Mouse (Mus musculus): ENCODE measurements around the gene Ahcyl1. TPM values are rescaled to one million over a fixed set of nuclear protein-coding genes. Genes with fewer than 3 reads are reported as not detected.
"Not testable (repeated sequence)": the region's sequence is repeated elsewhere in the genome, so short reads cannot be mapped to it uniquely, and the experiment has no call there.

Ahcyl1 gene
- polyA plus RNA-seq, 1 experiment from 2014 or later = 43.6 TPM

- not testable (repeated sequence) for H3K4me1 ChIP-seq (ENCODE audit: control insufficient read depth, insufficient read depth, low read length); H3K27ac ChIP-seq (ENCODE audit: low read length); H3K9ac ChIP-seq (ENCODE audit: low read depth, low read length); H3K9me3 ChIP-seq (ENCODE audit: control insufficient read depth, low read length); ATAC-seq; H3K4me3 ChIP-seq (ENCODE audit: low read length); H3K4me2 ChIP-seq (ENCODE audit: low read depth, low read length); H3K27me3 ChIP-seq (replicated peaks; ENCODE audit: control insufficient read depth, insufficient read depth, low read length); H3K36me3 ChIP-seq (ENCODE audit: control insufficient read depth, insufficient read depth, low read length)
- WGBS = 52% methylated on average over 5 of the region's 5 CpGs
Measured at GRCm38 (mm10) chr3:107650276-107650675, 46.1 kb downstream of the Ahcyl1 start.

GRCm38 (mm10) chr3:107646947-107647346 lies 49.4 kb downstream of the Ahcyl1 start:
- WGBS = 83% methylated on average over 3 of the region's 3 CpGs
- ATAC-seq = no peak

GRCm38 (mm10) chr3:107637606-107638172 lies 58.7 kb downstream of the Ahcyl1 start:
- Histone ChIP-seq H3K9me3 (ENCODE audit: control insufficient read depth, low read length) (no peaks in the 10 kb centered on the region), H3K9ac (ENCODE audit: low read depth, low read length) (no peak overlapping the region), H3K27me3 (replicated peaks; ENCODE audit: control insufficient read depth, insufficient read depth, low read length) (no peaks in the 10 kb centered on the region), H3K4me3 (ENCODE audit: low read length) (no peak overlapping the region), H3K27ac (ENCODE audit: low read length) (no peak overlapping the region), H3K4me1 (ENCODE audit: control insufficient read depth, insufficient read depth, low read length) (0 out of 2 replicates have a peak, but pooled peaks cover 3% of the 10 kb centered on the region), H3K36me3 (ENCODE audit: control insufficient read depth, insufficient read depth, low read length) (no peaks in the 10 kb centered on the region), H3K4me2 (ENCODE audit: low read depth, low read length) (no peak overlapping the region)
- ATAC-seq = peak; percentile 70
- 54% methylated on average over 5 of the region's 5 CpGs for WGBS

More at GRCm38 (mm10) chr3:107646947-107647346, 49.4 kb downstream of the Ahcyl1 start:
- Histone ChIP-seq H3K9me3 (ENCODE audit: control insufficient read depth, low read length) (no peaks in the 10 kb centered on the region), H3K27ac (ENCODE audit: low read length) (no peak overlapping the region), H3K27me3 (replicated peaks; ENCODE audit: control insufficient read depth, insufficient read depth, low read length) (no peaks in the 10 kb centered on the region), H3K4me1 (ENCODE audit: control insufficient read depth, insufficient read depth, low read length) (no peaks in the 10 kb centered on the region), H3K4me2 (ENCODE audit: low read depth, low read length) (no peak overlapping the region), H3K9ac (ENCODE audit: low read depth, low read length) (no peak overlapping the region), H3K4me3 (ENCODE audit: low read length) (no peak overlapping the region), H3K36me3 (ENCODE audit: control insufficient read depth, insufficient read depth, low read length) (no peaks in the 10 kb centered on the region)

- Histone ChIP-seq H3K36me3 (ENCODE audit: control insufficient read depth, insufficient read depth, low read length) (no peaks in the 10 kb centered on the region), H3K4me3 (ENCODE audit: low read length) (no peak overlapping the region), H3K9ac (ENCODE audit: low read depth, low read length) (no peak overlapping the region), H3K4me1 (ENCODE audit: control insufficient read depth, insufficient read depth, low read length) (0 out of 2 replicates have a peak, but pooled peaks cover 3% of the 10 kb centered on the region), H3K27me3 (replicated peaks; ENCODE audit: control insufficient read depth, insufficient read depth, low read length) (no peaks in the 10 kb centered on the region), H3K4me2 (ENCODE audit: low read depth, low read length) (no peak overlapping the region), H3K9me3 (ENCODE audit: control insufficient read depth, low read length) (no peaks in the 10 kb centered on the region), H3K27ac (ENCODE audit: low read length) (no peak overlapping the region)
- ATAC-seq = no peak
- 73% methylated on average over 3 of the region's 3 CpGs for WGBS
Measured at GRCm38 (mm10) chr3:107636236-107636635, 60.1 kb downstream of the Ahcyl1 start.

GRCm38 (mm10) chr3:107635836-107636235 lies 60.5 kb downstream of the Ahcyl1 start:
- Histone ChIP-seq H3K36me3 (ENCODE audit: control insufficient read depth, insufficient read depth, low read length) (no peaks in the 10 kb centered on the region), H3K9ac (ENCODE audit: low read depth, low read length) (no peak overlapping the region), H3K27ac (ENCODE audit: low read length) (no peak overlapping the region), H3K4me3 (ENCODE audit: low read length) (no peak overlapping the region), H3K27me3 (replicated peaks; ENCODE audit: control insufficient read depth, insufficient read depth, low read length) (no peaks in the 10 kb centered on the region), H3K4me1 (ENCODE audit: control insufficient read depth, insufficient read depth, low read length) (0 out of 2 replicates have a peak, but pooled peaks cover 3% of the 10 kb centered on the region), H3K9me3 (ENCODE audit: control insufficient read depth, low read length) (no peaks in the 10 kb centered on the region), H3K4me2 (ENCODE audit: low read depth, low read length) (no peak overlapping the region)
- ATAC-seq = no peak
- WGBS = 58% methylated on average over 8 of the region's 8 CpGs

GRCm38 (mm10) chr3:107633906-107634305 lies 62.5 kb downstream of the Ahcyl1 start:
- WGBS = 89% methylated on average over 9 of the region's 9 CpGs
- no peaks in the 10 kb centered on the region for H3K27me3 ChIP-seq (replicated peaks; ENCODE audit: control insufficient read depth, insufficient read depth, low read length)
- no peak overlapping the region for H3K27ac ChIP-seq (ENCODE audit: low read length)
- H3K36me3 ChIP-seq (ENCODE audit: control insufficient read depth, insufficient read depth, low read length) = no peaks in the 10 kb centered on the region
- no peak overlapping the region for H3K4me2 ChIP-seq (ENCODE audit: low read depth, low read length)
- 0 out of 2 replicates have a peak, but pooled peaks cover 9% of the 10 kb centered on the region for H3K4me1 ChIP-seq (ENCODE audit: control insufficient read depth, insufficient read depth, low read length)
- H3K9ac ChIP-seq (ENCODE audit: low read depth, low read length) = no peak overlapping the region
- no peaks in the 10 kb centered on the region for H3K9me3 ChIP-seq (ENCODE audit: control insufficient read depth, low read length)
- H3K4me3 ChIP-seq (ENCODE audit: low read length) = no peak overlapping the region
- no peak for ATAC-seq

GRCm38 (mm10) chr3:107632786-107633185 lies 63.6 kb downstream of the Ahcyl1 start:
- 94% methylated on average over 4 of the region's 4 CpGs for WGBS
- H3K27me3 ChIP-seq (replicated peaks; ENCODE audit: control insufficient read depth, insufficient read depth, low read length) = no peaks in the 10 kb centered on the region
- H3K36me3 ChIP-seq (ENCODE audit: control insufficient read depth, insufficient read depth, low read length) = no peaks in the 10 kb centered on the region
- no peaks in the 10 kb centered on the region for H3K9me3 ChIP-seq (ENCODE audit: control insufficient read depth, low read length)
- H3K4me2 ChIP-seq (ENCODE audit: low read depth, low read length) = no peak overlapping the region
- H3K4me1 ChIP-seq (ENCODE audit: control insufficient read depth, insufficient read depth, low read length) = 0 out of 2 replicates have a peak, but pooled peaks cover 9% of the 10 kb centered on the region
- no peak for ATAC-seq
- H3K4me3 ChIP-seq (ENCODE audit: low read length) = no peak overlapping the region
- no peak overlapping the region for H3K9ac ChIP-seq (ENCODE audit: low read depth, low read length)
- no peak overlapping the region for H3K27ac ChIP-seq (ENCODE audit: low read length)

- Histone ChIP-seq H3K4me2 (ENCODE audit: low read depth, low read length) (peak within 1 kb of the TSS; percentile 76), H3K4me1 (ENCODE audit: control insufficient read depth, insufficient read depth, low read length) (0 out of 2 replicates have a peak, but pooled peaks cover 6% of the 10 kb centered on the region), H3K27ac (ENCODE audit: low read length) (peak within 1 kb of the TSS; percentile 90), H3K9me3 (ENCODE audit: control insufficient read depth, low read length) (no peaks in the 10 kb centered on the region), H3K4me3 (ENCODE audit: low read length) (peak within 1 kb of the TSS; percentile 99), H3K36me3 (ENCODE audit: control insufficient read depth, insufficient read depth, low read length) (peaks cover 7% of the 10 kb centered on the region; the same call in 1 of the 2 replicates), H3K9ac (ENCODE audit: low read depth, low read length) (peak within 1 kb of the TSS; percentile 99), H3K27me3 (replicated peaks; ENCODE audit: control insufficient read depth, insufficient read depth, low read length) (no peaks in the 10 kb centered on the region)
- peak; percentile 98 for ATAC-seq
- under 1% methylated on average over 35 of the region's 35 CpGs for WGBS
Measured at GRCm38 (mm10) chr3:107631523-107631958, 64.8 kb downstream of the Ahcyl1 start, which contains the start of gene Strip1. Gene Strip1, minus strand, starts transcription at chr3:107631694.

- peak; percentile 79 for ATAC-seq
- Histone ChIP-seq H3K4me1 (ENCODE audit: control insufficient read depth, insufficient read depth, low read length) (0 out of 2 replicates have a peak, but pooled peaks cover 6% of the 10 kb centered on the region), H3K36me3 (ENCODE audit: control insufficient read depth, insufficient read depth, low read length) (peaks cover 9% of the 10 kb centered on the region; the same call in 1 of the 2 replicates), H3K9me3 (ENCODE audit: control insufficient read depth, low read length) (no peaks in the 10 kb centered on the region), H3K27ac (ENCODE audit: low read length) (peak within 1 kb of the TSS; percentile 90), H3K9ac (ENCODE audit: low read depth, low read length) (peak within 1 kb of the TSS; percentile 99), H3K27me3 (replicated peaks; ENCODE audit: control insufficient read depth, insufficient read depth, low read length) (no peaks in the 10 kb centered on the region), H3K4me3 (ENCODE audit: low read length) (peak within 1 kb of the TSS; percentile 99), H3K4me2 (ENCODE audit: low read depth, low read length) (peak within 1 kb of the TSS; percentile 76)
- WGBS = 1% methylated on average over 48 of the region's 48 CpGs
Measured at GRCm38 (mm10) chr3:107630682-107631522, 65.5 kb downstream of the Ahcyl1 start, which contains the start of gene Gm10961. Gene Gm10961, plus strand, starts transcription at chr3:107631322.
